8 mouse cellular contexts compared by ENCODE assay signal in genomic region chrX:23692722-23693442, GRCm38 (mm10). TPM values are rescaled to one million over a fixed set of nuclear protein-coding genes. Genes with fewer than 3 reads are reported as not detected.
DNase-seq lines count a peak whose midpoint lies in the region; ATAC-seq lines count a peak whose summit lies in the region.

Gene Wdr44 (plus strand): TSS chrX:23693051.

- peak within 1 kb of the TSS; percentile 53 for H3K4me3 ChIP-seq in hindbrain, embryonic 12.5 days

- H3K27me3 ChIP-seq in hindbrain, embryonic 12.5 days = no peaks in the 10 kb centered on the region

- DNase-seq in NIH3T3 (ENCODE audit: low read depth) = peak; percentile 95
- DNase-seq in cerebellum, postnatal 10 days = peak; percentile 95 to 97
- peak; percentile 91 for DNase-seq in frontal cortex, postnatal 10 days (ENCODE audit: low spot score in 2 of 2)
- peak; percentile 88 to 92 for DNase-seq in layer of hippocampus, postnatal 14 days (ENCODE audit: low spot score in 2 of 2)
- DNase-seq in lung, postnatal 14 days = peak; percentile 94
- peak; percentile 77 for DNase-seq in retina, adult 2 months (ENCODE audit: low read depth, low spot score)
- DNase-seq in thymus, postnatal 36 days = peak; percentile 94 to 95

- peak within 1 kb of the TSS; percentile 86 for H3K27ac ChIP-seq in hindbrain, embryonic 12.5 days

- no peaks in the 10 kb centered on the region for H3K9me3 ChIP-seq in hindbrain, embryonic 12.5 days (replicated peaks)

- peak within 1 kb of the TSS; percentile 48 for H3K4me2 ChIP-seq in hindbrain, embryonic 12.5 days (replicated peaks)

- no peaks in the 10 kb centered on the region for H3K4me1 ChIP-seq in hindbrain, embryonic 12.5 days

- ATAC-seq in hindbrain, embryonic 12.5 days (ENCODE audit: low FRiP score) = peak; percentile 99

- WGBS in hindbrain, embryonic 12.5 days = 13% methylated on average over 51 of the region's 51 CpGs

- H3K36me3 ChIP-seq in hindbrain, embryonic 12.5 days = no peaks in the 10 kb centered on the region

- H3K9ac ChIP-seq in hindbrain, embryonic 12.5 days = peak within 1 kb of the TSS; percentile 69

RNA-seq across cellular contexts. Expression of gene Wdr44, which starts in this region (rescaled TPM):
- 10.7 and 13.4 TPM in 2 replicates for polyA plus RNA-seq in hindbrain, embryonic 12.5 days (2016; fragmentation: Nextera tagmentation; extraction: Ambion mirVana)
- total RNA-seq in layer of hippocampus, postnatal 14 days (2021) = 10 to 100 TPM; 21.0 to 25.2 TPM

Comparison
In these comparisons a context has a peak if more than half of its experiments do, and no peak if none do; other contexts are left out.
1. Peak in every context shown above with its lines: DNase-seq, ATAC-seq, H3K4me3 ChIP-seq and H3K27ac ChIP-seq.